In the genomic region with DNA sequence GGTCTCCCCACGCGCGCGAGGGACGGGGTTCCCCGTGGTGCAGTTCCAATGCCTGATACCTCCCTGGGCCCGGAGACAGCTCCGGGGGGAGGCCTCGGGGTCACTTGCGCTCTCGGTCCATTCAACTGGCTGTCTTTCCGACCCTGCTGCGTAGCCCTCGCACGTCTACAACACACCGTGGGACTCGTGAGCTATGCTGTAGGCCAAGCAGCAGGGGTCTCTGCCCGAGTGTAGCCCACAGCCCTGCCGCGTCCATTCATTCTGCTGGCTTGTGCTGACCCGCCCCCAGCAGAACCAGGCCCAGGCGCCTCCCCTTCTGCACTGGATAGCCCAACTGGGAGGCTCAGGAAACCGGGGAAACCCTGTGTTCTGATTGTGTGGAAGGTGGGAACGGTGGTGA, we compare ENCODE assay signal across 7 mouse cellular contexts. TPM values are rescaled to one million over a fixed set of nuclear protein-coding genes. Genes with fewer than 3 reads are reported as not detected.
A peak's percentile ranks its signal among the peaks of the same experiment; 100 is the strongest.
DNase-seq lines count a peak whose midpoint lies in the region; ATAC-seq and TF ChIP-seq lines count a peak whose summit lies in the region.

No protein-coding gene starts in this region.

- ATAC-seq in embryonic facial prominence, embryonic 11.5 days (replicated peaks; ENCODE audit: insufficient number of reproducible peaks, low FRiP score, low TSS enrichment, low read depth), result peak; percentile 85
- peak; percentile 84 for ATAC-seq in hindbrain, embryonic 16.5 days
- ATAC-seq in lung, embryonic 14.5 days (ENCODE audit: insufficient read depth), result peak; percentile 87
- ATAC-seq in stomach, embryonic 14.5 days (ENCODE audit: insufficient number of reproducible peaks, insufficient read depth, low FRiP score, low read depth), result peak; percentile 84

- H3K4me2 ChIP-seq in embryonic facial prominence, embryonic 11.5 days (ENCODE audit: low read depth, low read length), result peak overlapping the region; percentile 90
- peak overlapping the region; percentile 89 for H3K4me2 ChIP-seq in hindbrain, embryonic 16.5 days (ENCODE audit: low read length)
- H3K4me2 ChIP-seq in lung, embryonic 14.5 days, result peak overlapping the region; percentile 97
- H3K4me2 ChIP-seq in stomach, embryonic 14.5 days (replicated peaks; ENCODE audit: low read depth, low read length), result peak overlapping the region; percentile 92

- no peak for TF ChIP-seq POLR2A in testis, adult 2 months (IDR thresholded peaks at IDR 0.05; ENCODE audit: control insufficient read depth, low read depth, low read length)

- no peaks in the 10 kb centered on the region for H3K9me3 ChIP-seq in embryonic facial prominence, embryonic 11.5 days (replicated peaks; ENCODE audit: control insufficient read depth, low read length)
- no peaks in the 10 kb centered on the region for H3K9me3 ChIP-seq in hindbrain, embryonic 16.5 days (ENCODE audit: control insufficient read depth, low read length)
- no peaks in the 10 kb centered on the region for H3K9me3 ChIP-seq in lung, embryonic 14.5 days (ENCODE audit: low read depth, low read length)
- H3K9me3 ChIP-seq in stomach, embryonic 14.5 days (ENCODE audit: control insufficient read depth, low read depth, low read length), result no peaks in the 10 kb centered on the region

- peak overlapping the region; percentile 77 for H3K9ac ChIP-seq in embryonic facial prominence, embryonic 11.5 days (replicated peaks; ENCODE audit: low read length)
- peak overlapping the region; percentile 89 for H3K9ac ChIP-seq in hindbrain, embryonic 16.5 days (ENCODE audit: low read depth, low read length)
- peak overlapping the region; percentile 70 for H3K9ac ChIP-seq in lung, embryonic 14.5 days
- H3K9ac ChIP-seq in stomach, embryonic 14.5 days (replicated peaks; ENCODE audit: low read depth, low read length), result peak overlapping the region; percentile 49

- H3K4me3 ChIP-seq in testis, adult 2 months (ENCODE audit: control insufficient read depth, low read depth, low read length), result peak overlapping the region; percentile 92
- H3K4me3 ChIP-seq in embryonic facial prominence, embryonic 11.5 days (ENCODE audit: low read depth, low read length), result peak overlapping the region; percentile 69
- peak overlapping the region; percentile 80 for H3K4me3 ChIP-seq in hindbrain, embryonic 16.5 days (ENCODE audit: low read length)
- peak overlapping the region; percentile 68 for H3K4me3 ChIP-seq in lung, embryonic 14.5 days (ENCODE audit: low read depth, low read length)
- peak overlapping the region; percentile 66 for H3K4me3 ChIP-seq in stomach, embryonic 14.5 days (ENCODE audit: low read depth, low read length)

- peaks cover 11% of the 10 kb centered on the region for H3K4me1 ChIP-seq in testis, adult 2 months (ENCODE audit: control insufficient read depth, insufficient read depth, low read length)
- no peaks in the 10 kb centered on the region for H3K4me1 ChIP-seq in embryonic facial prominence, embryonic 11.5 days (ENCODE audit: control insufficient read depth, insufficient read depth, low read length)
- H3K4me1 ChIP-seq in hindbrain, embryonic 16.5 days (ENCODE audit: control insufficient read depth, insufficient read depth, low read depth, low read length), result peaks cover 11% of the 10 kb centered on the region
- peaks cover 10% of the 10 kb centered on the region; the same call in 1 of the 2 replicates for H3K4me1 ChIP-seq in lung, embryonic 14.5 days (ENCODE audit: insufficient read depth)
- peaks cover 5% of the 10 kb centered on the region; the same call in 1 of the 2 replicates for H3K4me1 ChIP-seq in stomach, embryonic 14.5 days (ENCODE audit: control insufficient read depth, insufficient read depth, low read length)

- no peak for TF ChIP-seq CTCF in testis, adult 2 months (IDR thresholded peaks at IDR 0.05; ENCODE audit: control insufficient read depth, insufficient read depth, insufficient replicate concordance, low read depth, low read length)
- TF ChIP-seq CTCF in lung, embryonic 14.5 days (IDR thresholded peaks at IDR 0.05; ENCODE audit: low read depth), result no peak

- peaks cover 3% of the 10 kb centered on the region for H3K36me3 ChIP-seq in testis, adult 2 months (ENCODE audit: control insufficient read depth, insufficient read depth, low read length)
- no peaks in the 10 kb centered on the region for H3K36me3 ChIP-seq in embryonic facial prominence, embryonic 11.5 days (replicated peaks; ENCODE audit: control insufficient read depth, insufficient read depth, low read depth, low read length)
- peaks cover 11% of the 10 kb centered on the region; the same call in 1 of the 2 replicates for H3K36me3 ChIP-seq in hindbrain, embryonic 16.5 days (ENCODE audit: control insufficient read depth, insufficient read depth, low read length)
- peaks cover 8% of the 10 kb centered on the region; the same call in 1 of the 2 replicates for H3K36me3 ChIP-seq in lung, embryonic 14.5 days (ENCODE audit: insufficient read depth)
- H3K36me3 ChIP-seq in stomach, embryonic 14.5 days (ENCODE audit: control insufficient read depth, insufficient read depth, low read length), result peaks cover 6% of the 10 kb centered on the region; the same call in 1 of the 2 replicates

- peak overlapping the region; percentile 91 for H3K27ac ChIP-seq in testis, adult 2 months (ENCODE audit: control insufficient read depth, insufficient read depth, low read depth, low read length)
- H3K27ac ChIP-seq in embryonic facial prominence, embryonic 11.5 days (replicated peaks; ENCODE audit: low read depth, low read length), result peak overlapping the region; percentile 22
- peak overlapping the region; percentile 85 for H3K27ac ChIP-seq in hindbrain, embryonic 16.5 days (ENCODE audit: low read depth, low read length)
- H3K27ac ChIP-seq in lung, embryonic 14.5 days (ENCODE audit: low read depth), result peak overlapping the region; percentile 85
- peak overlapping the region; percentile 84 for H3K27ac ChIP-seq in stomach, embryonic 14.5 days (ENCODE audit: low read length)

- no peaks in the 10 kb centered on the region for H3K27me3 ChIP-seq in testis, adult 2 months (ENCODE audit: control insufficient read depth, insufficient read depth, low read length)
- H3K27me3 ChIP-seq in embryonic facial prominence, embryonic 11.5 days (ENCODE audit: control insufficient read depth, insufficient read depth, low read length), result no peaks in the 10 kb centered on the region
- H3K27me3 ChIP-seq in hindbrain, embryonic 16.5 days (replicated peaks; ENCODE audit: control insufficient read depth, insufficient read depth, low read length), result no peaks in the 10 kb centered on the region
- no peaks in the 10 kb centered on the region for H3K27me3 ChIP-seq in lung, embryonic 14.5 days (ENCODE audit: insufficient read depth, low read length)
- no peaks in the 10 kb centered on the region for H3K27me3 ChIP-seq in stomach, embryonic 14.5 days (ENCODE audit: control insufficient read depth, insufficient read depth, low read length)

- no peak for DNase-seq in testis, postnatal 14 days (ENCODE audit: low spot score)
- DNase-seq in embryonic facial prominence, embryonic 11.5 days (ENCODE audit: low spot score), result peak; percentile 49
- DNase-seq in lung, embryonic 14.5 days, result peak; percentile 63
- DNase-seq in layer of hippocampus, adult 18-20 months (ENCODE audit: low spot score in 2 of 2), result no peak

- WGBS in embryonic facial prominence, embryonic 11.5 days, result under 1% methylated on average over 24 of the region's 24 CpGs
- under 1% methylated on average over 24 of the region's 24 CpGs for WGBS in hindbrain, embryonic 16.5 days
- under 1% methylated on average over 24 of the region's 24 CpGs for WGBS in lung, embryonic 14.5 days
- WGBS in stomach, embryonic 14.5 days, result under 1% methylated on average over 24 of the region's 24 CpGs

RNA-seq across cellular contexts. Expression of gene Entpd6, which starts 0.4 kb away (rescaled TPM):
- polyA plus RNA-seq in testis, adult 2 months (2012; rRNA removed), result 84.4 and 91.0 TPM in 2 replicates
- 22.6 and 24.0 TPM in 2 replicates for polyA plus RNA-seq in embryonic facial prominence, embryonic 11.5 days (2014; fragmentation: Nextera tagmentation; extraction: Ambion mirVana)
- 87.0 and 87.2 TPM in 2 replicates for polyA plus RNA-seq in hindbrain, embryonic 16.5 days (2015; fragmentation: Nextera tagmentation; extraction: Ambion mirVana)
- 32.7 and 33.7 TPM in 2 replicates for polyA plus RNA-seq in lung, embryonic 14.5 days (2014; fragmentation: Nextera tagmentation; extraction: Ambion mirVana)
- polyA plus RNA-seq in stomach, embryonic 14.5 days (2014; fragmentation: Nextera tagmentation; extraction: Ambion mirVana), result 27.0 and 29.6 TPM in 2 replicates
- total RNA-seq in layer of hippocampus, adult 18-20 months (2021), result 10 to 100 TPM; 68.1 to 69.5 TPM

RNA-seq across cellular contexts. Expression of gene Pygb, which starts 37.3 kb away (rescaled TPM):
- polyA plus RNA-seq in testis, adult 2 months (2012; rRNA removed), result 7.0 and 8.9 TPM in 2 replicates
- 38.9 and 43.4 TPM in 2 replicates for polyA plus RNA-seq in embryonic facial prominence, embryonic 11.5 days (2014; fragmentation: Nextera tagmentation; extraction: Ambion mirVana)
- polyA plus RNA-seq in hindbrain, embryonic 16.5 days (2015; fragmentation: Nextera tagmentation; extraction: Ambion mirVana), result 176 and 179 TPM in 2 replicates
- polyA plus RNA-seq in lung, embryonic 14.5 days (2014; fragmentation: Nextera tagmentation; extraction: Ambion mirVana), result 52.6 and 58.3 TPM in 2 replicates
- polyA plus RNA-seq in stomach, embryonic 14.5 days (2014; fragmentation: Nextera tagmentation; extraction: Ambion mirVana), result 61.6 and 70.3 TPM in 2 replicates
- total RNA-seq in layer of hippocampus, adult 18-20 months (2021), result 100 to 1,000 TPM; 210 to 214 TPM

Comparison
In these comparisons a context has a peak if more than half of its experiments do, and no peak if none do; other contexts are left out.
1. H3K27ac ChIP-seq: peak in every context shown above with its lines; median percentile 91 in testis, adult 2 months; 85 in hindbrain, embryonic 16.5 days; 85 in lung, embryonic 14.5 days; 84 in stomach, embryonic 14.5 days; 22 in embryonic facial prominence, embryonic 11.5 days.
2. DNase-seq: peak in embryonic facial prominence, embryonic 11.5 days (single experiment) and lung, embryonic 14.5 days (single experiment); none in testis, postnatal 14 days (single experiment) and layer of hippocampus, adult 18-20 months (0 of 2).
3. Peak in every context shown above with its lines, with median percentiles within 50 percentile points of each other: H3K4me3 ChIP-seq, ATAC-seq, H3K4me2 ChIP-seq and H3K9ac ChIP-seq.